Mouse (Mus musculus) ES-E14 (cell line): ENCODE measurements around the gene Akap7. TPM values are rescaled to one million over a fixed set of nuclear protein-coding genes. Genes with fewer than 3 reads are reported as not detected.
"Not testable (repeated sequence)": the region's sequence is repeated elsewhere in the genome, so short reads cannot be mapped to it uniquely, and the experiment has no call there.

Experiments used
- DNase-seq: peaks from one replicate; pipeline ENCODE4 v3.0.0-alpha.2; 2013; ENCODE audit warnings: low read depth, low spot score
- H3K27ac ChIP-seq: 2 replicates; pipeline ENCODE4 v1.5.1; 2012; ENCODE audit warnings: low read depth, mild to moderate bottlenecking, low read length, moderate library complexity, mixed read lengths; ENCODE audit not compliant: poor library complexity, insufficient read depth, severe bottlenecking
- H3K36me3 ChIP-seq: 2 replicates; pipeline ENCODE4 v1.6.1; 2012; ENCODE audit warnings: mild to moderate bottlenecking, low read length, moderate library complexity, mixed read lengths; ENCODE audit not compliant: control insufficient read depth, poor library complexity, insufficient read depth, severe bottlenecking
- H3K4me1 ChIP-seq, 2 experiments: fragments of 150-350 bp in 1 of 2; sonication (generic) in 1 of 2; 2 replicates each; pipeline ENCODE4 v1.6.1; 2012; ENCODE audit warnings: low read length in 2 of 2, mild to moderate bottlenecking in 1 of 2, mixed read lengths in 1 of 2; ENCODE audit not compliant: control insufficient read depth in 2 of 2, insufficient read depth in 2 of 2, poor library complexity in 1 of 2
- H3K4me3 ChIP-seq, 2 experiments: fragments of 150-350 bp in 1 of 2; sonication (generic) in 1 of 2; 2 replicates each; pipeline ENCODE4 v1.5.1; 2012; ENCODE audit warnings: low read length in 2 of 2, low read depth in 1 of 2, mild to moderate bottlenecking in 1 of 2, mixed read lengths in 1 of 2; ENCODE audit not compliant: insufficient read depth in 1 of 2, poor library complexity in 1 of 2, severe bottlenecking in 1 of 2
- H3K9ac ChIP-seq: 2 replicates; pipeline ENCODE4 v1.6.1; 2012; ENCODE audit warnings: low read depth, mild to moderate bottlenecking, low read length, mixed read lengths; ENCODE audit not compliant: poor library complexity, insufficient read depth, severe bottlenecking
- H3K9me3 ChIP-seq: fragments of 150-350 bp; sonication (generic); 2 replicates; pipeline ENCODE4 v1.6.1; 2012; ENCODE audit warnings: low read depth, mild to moderate bottlenecking, low read length; ENCODE audit not compliant: control insufficient read depth, insufficient read depth
- CHD2 ChIP-seq: IDR thresholded peaks from 2 replicates; pipeline ENCODE4 v1.6.1; 2014; ENCODE audit warnings: mild to moderate bottlenecking, low read depth, low read length, inconsistent platforms
- HCFC1 ChIP-seq: IDR thresholded peaks from 2 replicates; pipeline ENCODE4 v1.6.1; 2012; ENCODE audit warnings: low read length, inconsistent platforms, borderline replicate concordance; ENCODE audit not compliant: insufficient read depth
- MAFK ChIP-seq: IDR thresholded peaks from 2 replicates; pipeline ENCODE4 v1.6.1; 2014; ENCODE audit warnings: mild to moderate bottlenecking, low read depth, low read length, inconsistent platforms; ENCODE audit not compliant: insufficient read depth
- ZC3H11A ChIP-seq: IDR thresholded peaks from 2 replicates; pipeline ENCODE4 v1.6.1; 2012; ENCODE audit warnings: low read depth, mild to moderate bottlenecking, inconsistent platforms, low read length, borderline replicate concordance
- ZNF384 ChIP-seq: IDR thresholded peaks from 2 replicates; pipeline ENCODE4 v1.6.1; 2012; ENCODE audit warnings: low read depth, low read length, inconsistent platforms
- in situ Hi-C, 2 experiments: fragments of 600-800 bp; cut with MboI; formaldehyde crosslinking; loops; one replicate each; pipeline ENCODE4 v1.15.1; 2025; ENCODE audit warnings: low sequenced_read_pairs in 2 of 2, inconsistent platforms in 1 of 2; ENCODE audit not compliant: unreplicated experiment in 2 of 2
- total RNA-seq: library from RNA; depleted of rRNA; stranded (reverse); fragments of 300-350 nt; gene quantifications from 2 replicates; pipeline ENCODE4 v1.2.3, GENCODE M21; 2012

The Akap7 gene
- total RNA-seq, 1 experiment: 12.8 TPM

- TF ChIP-seq MAFK (no peak), ZC3H11A (no peak), HCFC1 (no peak), CHD2 (no peak), ZNF384 (no peak)
- Histone ChIP-seq H3K36me3 (no peaks in the 10 kb centered on the region), H3K4me1 (peaks cover 7% of the 10 kb centered on the region in 2 experiments; a peak in 3 of 4 replicates), H3K9ac (no peak overlapping the region), H3K9me3 (no peaks in the 10 kb centered on the region), H3K27ac (no peak overlapping the region), H3K4me3 (peak overlapping the region; percentile 17 to 27; a peak in 1 of 4 replicates)
- in situ Hi-C loops: no loop called here
- DNase-seq: no peak
Measured at GRCm38 (mm10) chr10:25198575-25198974, 109.1 kb downstream of the Akap7 start.

DNA sequence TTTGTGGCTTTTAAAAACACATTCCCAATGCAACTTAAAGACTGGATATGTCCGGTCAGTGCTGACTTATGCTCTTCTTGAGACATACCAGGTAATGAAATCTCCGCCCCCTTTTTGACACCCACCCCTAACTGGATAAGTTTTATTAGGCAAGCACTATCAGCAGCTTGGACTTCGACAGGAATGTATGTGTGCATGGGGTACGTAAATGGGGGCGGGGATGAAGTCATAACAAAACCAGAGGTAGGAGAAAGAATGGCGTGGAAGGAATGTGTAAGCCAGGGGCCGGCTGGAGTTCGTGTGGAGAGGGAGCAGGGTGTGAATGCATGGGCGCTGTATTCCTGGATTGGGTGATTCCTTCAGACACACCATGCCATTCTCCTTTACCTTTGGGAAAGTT is 109.6 kb downstream of the Akap7 start:
- Histone ChIP-seq H3K4me1 (peaks cover 7% of the 10 kb centered on the region in 2 experiments; a peak in 3 of 4 replicates), H3K27ac (no peak overlapping the region), H3K9me3 (no peaks in the 10 kb centered on the region), H3K9ac (no peak overlapping the region), H3K4me3 (no peak overlapping the region), H3K36me3 (no peaks in the 10 kb centered on the region)
- in situ Hi-C loops: no loop called here
- no peak for DNase-seq
- no peak for TF ChIP-seq MAFK
- no peak for TF ChIP-seq ZC3H11A
- no peak for TF ChIP-seq HCFC1
- TF ChIP-seq ZNF384: no peak
- no peak for TF ChIP-seq CHD2

DNA sequence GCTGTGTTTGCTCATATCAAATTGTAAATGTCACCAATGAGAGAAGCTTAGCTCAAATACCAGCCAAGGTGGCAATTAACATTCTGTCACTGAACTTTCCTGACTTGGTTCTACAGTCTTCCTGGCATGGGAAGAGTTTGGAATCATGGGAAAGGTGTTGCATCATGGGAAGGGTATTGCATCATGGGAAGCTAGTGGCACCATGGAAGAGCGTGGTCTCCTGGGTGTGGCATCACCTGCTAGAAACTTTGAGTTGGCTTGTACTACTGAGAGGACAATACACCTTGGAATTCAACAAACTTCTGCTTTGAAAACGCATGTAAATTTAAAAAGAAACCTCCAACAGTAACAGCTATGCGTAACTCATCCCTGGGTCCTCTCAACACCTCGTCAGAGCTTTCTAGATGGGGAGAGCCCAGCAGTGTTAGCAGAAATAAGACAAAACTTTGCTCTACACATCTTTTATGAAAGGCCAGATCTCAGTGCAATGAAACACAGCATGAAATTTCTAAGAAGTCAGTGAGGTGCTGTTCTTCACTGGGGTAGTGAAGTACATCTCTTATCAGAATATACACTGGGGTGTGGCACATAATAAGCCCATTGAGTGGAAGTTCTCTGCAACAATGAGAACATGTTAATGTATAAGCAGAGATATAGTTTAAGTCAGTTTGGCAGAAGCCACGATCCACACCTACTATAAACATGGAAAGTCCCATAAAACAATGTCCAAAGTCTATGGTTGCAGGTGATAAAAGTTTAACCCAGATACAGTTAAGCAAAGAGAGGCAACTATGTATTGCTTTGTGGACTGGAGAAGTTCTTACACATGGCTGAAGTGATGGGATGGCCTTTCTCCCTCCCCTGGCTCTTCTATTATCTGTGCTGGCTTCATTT is 115.2 kb downstream of the Akap7 start:
- no peak for TF ChIP-seq HCFC1
- no peak for TF ChIP-seq ZNF384
- TF ChIP-seq MAFK: no peak
- TF ChIP-seq ZC3H11A: no peak
- no peak for TF ChIP-seq CHD2
- no peak overlapping the region for H3K9ac ChIP-seq
- peaks cover 3 to 12% of the 10 kb centered on the region in 2 experiments; a peak in 3 of 4 replicates for H3K4me1 ChIP-seq
- in situ Hi-C loops: no loop called here
- no peaks in the 10 kb centered on the region for H3K9me3 ChIP-seq
- no peak overlapping the region for H3K4me3 ChIP-seq
- H3K36me3 ChIP-seq: no peaks in the 10 kb centered on the region
- DNase-seq: no peak
- H3K27ac ChIP-seq: no peak overlapping the region

- DNase-seq: no peak
Measured at GRCm38 (mm10) chr10:25191166-25191565, 116.5 kb downstream of the Akap7 start.

DNA sequence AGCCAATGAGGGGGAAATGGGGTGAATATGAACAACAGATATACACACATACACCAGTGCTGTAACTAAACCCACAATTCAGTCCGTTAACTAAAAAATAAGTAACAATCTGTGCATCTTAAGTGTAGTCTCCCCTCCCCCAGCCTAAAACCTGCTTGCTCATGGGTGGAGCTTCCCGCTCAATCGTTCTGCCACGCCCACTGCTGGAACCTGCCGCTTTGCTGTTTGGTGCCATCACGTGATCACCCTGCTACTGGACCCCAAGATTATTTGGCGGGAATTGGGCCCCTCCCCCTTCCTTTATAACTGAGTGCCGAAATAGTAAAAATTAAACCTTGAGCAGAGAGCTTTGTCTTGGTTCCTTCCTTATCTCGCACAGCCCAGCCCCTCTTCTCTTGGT is 121.4 kb downstream of the Akap7 start:
- H3K9me3 ChIP-seq, H3K9ac ChIP-seq, H3K27ac ChIP-seq, H3K36me3 ChIP-seq, H3K4me3 ChIP-seq, DNase-seq, in situ Hi-C loops: not testable (repeated sequence)
- peaks cover 3 to 21% of the 10 kb centered on the region in 2 experiments; a peak in 2 of 4 replicates for H3K4me1 ChIP-seq

More at GRCm38 (mm10) chr10:25191166-25191565, 116.5 kb downstream of the Akap7 start:
- TF ChIP-seq CHD2: no peak
- TF ChIP-seq ZNF384: no peak
- TF ChIP-seq MAFK: no peak
- no peak for TF ChIP-seq HCFC1
- TF ChIP-seq ZC3H11A: no peak
- in situ Hi-C loops: no loop called here
- Histone ChIP-seq H3K4me3 (no peak overlapping the region), H3K9ac (no peak overlapping the region), H3K4me1 (peaks cover 7 to 13% of the 10 kb centered on the region in 2 experiments; a peak in 3 of 4 replicates), H3K27ac (no peak overlapping the region), H3K36me3 (no peaks in the 10 kb centered on the region), H3K9me3 (no peaks in the 10 kb centered on the region)
